Mouse (Mus musculus): ENCODE results near the gene Muc4. TPM values are rescaled to one million over a fixed set of nuclear protein-coding genes. Genes with fewer than 3 reads are reported as not detected.

Gene Muc4
- polyA plus RNA-seq (2015; fragmentation: Nextera tagmentation; extraction: Ambion mirVana): 0.54 and 0.67 TPM in 2 replicates

GRCm38 (mm10) chr16:32735586-32735985 lies at the start of gene Muc4:
Muc4 (plus strand) TSS chr16:32735886.
- no peak within 1 kb of the TSS for H3K4me2 ChIP-seq
- H3K36me3 ChIP-seq: no peaks in the 10 kb centered on the region
- no peak within 1 kb of the TSS for H3K9ac ChIP-seq
- no peak within 1 kb of the TSS for H3K27ac ChIP-seq
- ATAC-seq (ENCODE audit: low read depth) (no peak), DNase-seq (no peak)
- H3K4me1 ChIP-seq (replicated peaks): no peaks in the 10 kb centered on the region
- H3K27me3 ChIP-seq: peaks cover 6% of the 10 kb centered on the region; the same call in 1 of the 2 replicates
- WGBS (ENCODE audit: insufficient replicate concordance): 79% methylated on average over 2 of the region's 2 CpGs
- no peaks in the 10 kb centered on the region for H3K9me3 ChIP-seq (replicated peaks)
- H3K4me3 ChIP-seq (replicated peaks): no peak within 1 kb of the TSS

GRCm38 (mm10) chr16:32685998-32686397 lies 49.7 kb upstream of the Muc4 start:
- H3K9ac ChIP-seq: no peak overlapping the region
- no peak for DNase-seq
- no peak overlapping the region for H3K4me2 ChIP-seq
- WGBS (ENCODE audit: insufficient replicate concordance): 53% methylated on average over 5 of the region's 5 CpGs
- peaks cover 16% of the 10 kb centered on the region for H3K4me1 ChIP-seq (replicated peaks)
- ATAC-seq (ENCODE audit: low read depth): no peak
- H3K36me3 ChIP-seq: peaks cover 11% of the 10 kb centered on the region
- H3K27me3 ChIP-seq: no peaks in the 10 kb centered on the region
- H3K4me3 ChIP-seq (replicated peaks): no peak overlapping the region
- H3K27ac ChIP-seq: no peak overlapping the region
- H3K9me3 ChIP-seq (replicated peaks): no peaks in the 10 kb centered on the region

- ATAC-seq (ENCODE audit: low read depth) (no peak), DNase-seq (no peak)
- no peaks in the 10 kb centered on the region for H3K27me3 ChIP-seq
- no peak overlapping the region for H3K4me2 ChIP-seq
- WGBS (ENCODE audit: insufficient replicate concordance): 58% methylated on average over 5 of the region's 5 CpGs
- peaks cover 16% of the 10 kb centered on the region for H3K4me1 ChIP-seq (replicated peaks)
- H3K9me3 ChIP-seq (replicated peaks): no peaks in the 10 kb centered on the region
- H3K36me3 ChIP-seq: peaks cover 7% of the 10 kb centered on the region
- no peak overlapping the region for H3K9ac ChIP-seq
- no peak overlapping the region for H3K4me3 ChIP-seq (replicated peaks)
- H3K27ac ChIP-seq: no peak overlapping the region
These were observed 48.5 kb upstream of the Muc4 start for GRCm38 (mm10) chr16:32687221-32687620.

GRCm38 (mm10) chr16:32688770-32689169 lies 46.9 kb upstream of the Muc4 start:
- DNase-seq: no peak
- no peak overlapping the region for H3K4me3 ChIP-seq (replicated peaks)
- H3K36me3 ChIP-seq: no peaks in the 10 kb centered on the region
- peak; percentile 64 for ATAC-seq (ENCODE audit: low read depth)
- H3K9me3 ChIP-seq (replicated peaks): no peaks in the 10 kb centered on the region
- 28% methylated on average over 4 of the region's 4 CpGs for WGBS (ENCODE audit: insufficient replicate concordance)
- H3K9ac ChIP-seq: no peak overlapping the region
- peak overlapping the region; percentile 48 for H3K27ac ChIP-seq
- peaks cover 16% of the 10 kb centered on the region for H3K4me1 ChIP-seq (replicated peaks)
- no peaks in the 10 kb centered on the region for H3K27me3 ChIP-seq
- H3K4me2 ChIP-seq: no peak overlapping the region; the same call in 1 of the 2 replicates

GRCm38 (mm10) chr16:32689501-32689900 lies 46.2 kb upstream of the Muc4 start:
- 2% methylated on average over 9 of the region's 9 CpGs for WGBS (ENCODE audit: insufficient replicate concordance)
- ATAC-seq (ENCODE audit: low read depth): no peak

GRCm38 (mm10) chr16:32696841-32697464 lies 38.7 kb upstream of the Muc4 start:
- DNase-seq (peak; percentile 30), ATAC-seq (ENCODE audit: low read depth) (no peak)
- H3K27me3 ChIP-seq: no peaks in the 10 kb centered on the region
- no peak overlapping the region for H3K27ac ChIP-seq
- H3K4me2 ChIP-seq: no peak overlapping the region
- no peak overlapping the region for H3K4me3 ChIP-seq (replicated peaks)
- no peaks in the 10 kb centered on the region for H3K9me3 ChIP-seq (replicated peaks)
- 18% methylated on average over 7 of the region's 7 CpGs for WGBS (ENCODE audit: insufficient replicate concordance)
- peaks cover 10% of the 10 kb centered on the region for H3K4me1 ChIP-seq (replicated peaks)
- H3K36me3 ChIP-seq: no peaks in the 10 kb centered on the region
- no peak overlapping the region for H3K9ac ChIP-seq

More at GRCm38 (mm10) chr16:32689501-32689900, 46.2 kb upstream of the Muc4 start:
- H3K4me3 ChIP-seq (replicated peaks): no peak overlapping the region
- H3K27ac ChIP-seq: peak overlapping the region; percentile 48; the same call in 1 of the 2 replicates
- peak; percentile 60 for DNase-seq
- H3K4me1 ChIP-seq (replicated peaks): peaks cover 16% of the 10 kb centered on the region
- no peaks in the 10 kb centered on the region for H3K36me3 ChIP-seq
- H3K27me3 ChIP-seq: no peaks in the 10 kb centered on the region
- no peaks in the 10 kb centered on the region for H3K9me3 ChIP-seq (replicated peaks)
- H3K9ac ChIP-seq: no peak overlapping the region
- H3K4me2 ChIP-seq: no peak overlapping the region

GRCm38 (mm10) chr16:32697665-32698446 lies 37.8 kb upstream of the Muc4 start:
- no peaks in the 10 kb centered on the region for H3K36me3 ChIP-seq
- 88% methylated on average over 22 of the region's 22 CpGs for whole genome bisulfite sequencing (ENCODE audit: insufficient replicate concordance)
- no peak overlapping the region for H3K4me3 ChIP-seq (replicated peaks)
- no peak overlapping the region for H3K4me2 ChIP-seq
- no peak for ATAC-seq (ENCODE audit: low read depth)
- no peak overlapping the region for H3K27ac ChIP-seq
- peaks cover 10% of the 10 kb centered on the region for H3K4me1 ChIP-seq (replicated peaks)
- H3K27me3 ChIP-seq: no peaks in the 10 kb centered on the region
- DNase-seq: no peak
- H3K9me3 ChIP-seq (replicated peaks): no peaks in the 10 kb centered on the region
- no peak overlapping the region for H3K9ac ChIP-seq

- H3K4me2 ChIP-seq: no peak overlapping the region
- DNase-seq (no peak), ATAC-seq (ENCODE audit: low read depth) (peak; percentile 26; the same call in 1 of the 2 replicates)
- H3K9me3 ChIP-seq (replicated peaks): no peaks in the 10 kb centered on the region
- H3K36me3 ChIP-seq: no peaks in the 10 kb centered on the region
- H3K4me3 ChIP-seq (replicated peaks): no peak overlapping the region
- WGBS (ENCODE audit: insufficient replicate concordance): 20% methylated on average over 7 of the region's 7 CpGs
- no peak overlapping the region for H3K27ac ChIP-seq
- no peaks in the 10 kb centered on the region for H3K27me3 ChIP-seq
- peaks cover 10% of the 10 kb centered on the region for H3K4me1 ChIP-seq (replicated peaks)
- H3K9ac ChIP-seq: no peak overlapping the region
These were observed 37.1 kb upstream of the Muc4 start for GRCm38 (mm10) chr16:32698550-32698949.

GRCm38 (mm10) chr16:32703312-32703912 lies 32.3 kb upstream of the Muc4 start:
- no peak overlapping the region for H3K4me2 ChIP-seq
- H3K27ac ChIP-seq: no peak overlapping the region
- no peak for ATAC-seq (ENCODE audit: low read depth)
- peaks cover 22% of the 10 kb centered on the region for H3K4me1 ChIP-seq (replicated peaks)
- H3K9me3 ChIP-seq (replicated peaks): peaks cover 3% of the 10 kb centered on the region; the same call in 1 of the 2 replicates
- no peaks in the 10 kb centered on the region for H3K27me3 ChIP-seq
- DNase-seq: no peak
- no peak overlapping the region for H3K9ac ChIP-seq
- no peaks in the 10 kb centered on the region for H3K36me3 ChIP-seq
- no peak overlapping the region for H3K4me3 ChIP-seq (replicated peaks)
- WGBS (ENCODE audit: insufficient replicate concordance): 62% methylated on average over 9 of the region's 9 CpGs

- Histone ChIP-seq H3K4me2 (no peak overlapping the region), H3K27ac (no peak overlapping the region), H3K4me1 (replicated peaks) (peaks cover 20% of the 10 kb centered on the region), H3K4me3 (replicated peaks) (no peak overlapping the region), H3K36me3 (no peaks in the 10 kb centered on the region), H3K27me3 (no peaks in the 10 kb centered on the region), H3K9me3 (replicated peaks) (peaks cover 3% of the 10 kb centered on the region; the same call in 1 of the 2 replicates), H3K9ac (no peak overlapping the region)
- 88% methylated on average over 3 of the region's 3 CpGs for WGBS (ENCODE audit: insufficient replicate concordance)
- DNase-seq: no peak
- ATAC-seq (ENCODE audit: low read depth): no peak
These were observed 30.1 kb upstream of the Muc4 start for GRCm38 (mm10) chr16:32705606-32706005.

- Histone ChIP-seq H3K9ac (peak overlapping the region; percentile 26; the same call in 1 of the 2 replicates), H3K36me3 (no peaks in the 10 kb centered on the region), H3K27ac (no peak overlapping the region), H3K4me2 (peak overlapping the region; percentile 49), H3K4me1 (replicated peaks) (peaks cover 20% of the 10 kb centered on the region), H3K4me3 (replicated peaks) (no peak overlapping the region), H3K27me3 (no peaks in the 10 kb centered on the region), H3K9me3 (replicated peaks) (peaks cover 3% of the 10 kb centered on the region; the same call in 1 of the 2 replicates)
- 22% methylated on average over 17 of the region's 17 CpGs for WGBS (ENCODE audit: insufficient replicate concordance)
- ATAC-seq (ENCODE audit: low read depth) (no peak; the same call in 1 of the 2 replicates), DNase-seq (no peak)
These were observed 28.4 kb upstream of the Muc4 start for GRCm38 (mm10) chr16:32707111-32707823.

All from liver, embryonic 13.5 days (tissue).